Mouse (Mus musculus): ENCODE measurements at regions not wholly inside any gene's neighbourhood (a gene's known extent, or its start where the extent isn't known, plus 50 kb on each side); places are given as distances from the start of the nearest gene placed in this dataset.

DNA sequence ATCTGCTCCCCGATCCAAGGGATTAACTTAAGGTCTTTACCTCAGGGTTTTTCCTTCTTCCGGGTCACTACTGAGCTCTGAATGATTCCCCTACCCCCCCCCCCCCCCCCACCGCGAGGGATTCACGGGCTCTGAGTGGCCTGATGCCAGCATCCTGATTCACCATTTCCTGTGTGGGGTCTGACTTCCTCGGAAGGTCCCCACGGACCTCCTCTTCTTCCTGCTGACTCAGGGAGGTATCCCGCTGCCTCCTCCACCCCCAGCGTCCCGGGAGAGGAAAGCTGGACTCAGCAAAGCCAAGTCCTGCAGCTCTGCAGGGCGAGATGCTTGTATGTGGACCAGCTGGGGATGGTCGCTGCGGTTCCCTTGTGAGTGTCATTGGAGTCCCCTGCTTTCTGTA is 110.5 kb upstream of the Zfp217 start:
- DNase-seq (ENCODE audit: low spot score) = no peak
- Histone ChIP-seq H3K27me3 (ENCODE audit: control insufficient read depth, insufficient read depth, low read length) (no peaks in the 10 kb centered on the region), H3K4me3 (replicated peaks; ENCODE audit: low read length) (no peak overlapping the region), H3K4me1 (ENCODE audit: control insufficient read depth, insufficient read depth, low read length) (no peaks in the 10 kb centered on the region), H3K36me3 (ENCODE audit: control insufficient read depth, insufficient read depth, low read length) (no peaks in the 10 kb centered on the region), H3K4me2 (replicated peaks; ENCODE audit: low read depth, low read length, severe bottlenecking) (no peak overlapping the region), H3K9me3 (ENCODE audit: control insufficient read depth, low read length) (no peaks in the 10 kb centered on the region), H3K27ac (replicated peaks; ENCODE audit: low read depth, low read length) (no peak overlapping the region), H3K9ac (ENCODE audit: low read depth, low read length, severe bottlenecking) (no peak overlapping the region)
- 65% methylated on average over 13 of the region's 13 CpGs for WGBS
- TF ChIP-seq POLR2A (IDR thresholded peaks at IDR 0.05; ENCODE audit: borderline replicate concordance, extremely low read depth, insufficient read depth, insufficient read length) = no peak
- no peak for ATAC-seq (ENCODE audit: low FRiP score, low read depth)

- Histone ChIP-seq H3K9me3 (ENCODE audit: control insufficient read depth, low read length) (no peaks in the 10 kb centered on the region), H3K27me3 (ENCODE audit: control insufficient read depth, insufficient read depth, low read length) (no peaks in the 10 kb centered on the region), H3K9ac (ENCODE audit: low read depth, low read length, severe bottlenecking) (no peak overlapping the region), H3K4me3 (replicated peaks; ENCODE audit: low read length) (no peak overlapping the region), H3K4me2 (replicated peaks; ENCODE audit: low read depth, low read length, severe bottlenecking) (no peak overlapping the region), H3K4me1 (ENCODE audit: control insufficient read depth, insufficient read depth, low read length) (no peaks in the 10 kb centered on the region), H3K36me3 (ENCODE audit: control insufficient read depth, insufficient read depth, low read length) (no peaks in the 10 kb centered on the region), H3K27ac (replicated peaks; ENCODE audit: low read depth, low read length) (no peak overlapping the region)
- TF ChIP-seq POLR2A (IDR thresholded peaks at IDR 0.05; ENCODE audit: borderline replicate concordance, extremely low read depth, insufficient read depth, insufficient read length) = no peak
- ATAC-seq (ENCODE audit: low FRiP score, low read depth) (no peak), DNase-seq (ENCODE audit: low spot score) (no peak)
- WGBS = 85% methylated on average over 5 of the region's 5 CpGs
These were observed 109.8 kb upstream of the Zfp217 start for GRCm38 (mm10) chr2:170257671-170258235.

- H3K36me3 ChIP-seq (ENCODE audit: control insufficient read depth, insufficient read depth, low read length) = no peaks in the 10 kb centered on the region
- no peak for TF ChIP-seq POLR2A (IDR thresholded peaks at IDR 0.05; ENCODE audit: borderline replicate concordance, extremely low read depth, insufficient read depth, insufficient read length)
- no peak overlapping the region for H3K27ac ChIP-seq (replicated peaks; ENCODE audit: low read depth, low read length)
- no peaks in the 10 kb centered on the region for H3K4me1 ChIP-seq (ENCODE audit: control insufficient read depth, insufficient read depth, low read length)
- H3K27me3 ChIP-seq (ENCODE audit: control insufficient read depth, insufficient read depth, low read length) = no peaks in the 10 kb centered on the region
- H3K9me3 ChIP-seq (ENCODE audit: control insufficient read depth, low read length) = no peaks in the 10 kb centered on the region
- ATAC-seq (ENCODE audit: low FRiP score, low read depth) (no peak), DNase-seq (ENCODE audit: low spot score) (no peak)
- H3K4me3 ChIP-seq (replicated peaks; ENCODE audit: low read length) = no peak overlapping the region
- 95% methylated on average over 5 of the region's 5 CpGs for WGBS
- no peak overlapping the region for H3K9ac ChIP-seq (ENCODE audit: low read depth, low read length, severe bottlenecking)
- no peak overlapping the region for H3K4me2 ChIP-seq (replicated peaks; ENCODE audit: low read depth, low read length, severe bottlenecking)
These were observed 108.1 kb upstream of the Zfp217 start for GRCm38 (mm10) chr2:170255997-170256396.

DNA sequence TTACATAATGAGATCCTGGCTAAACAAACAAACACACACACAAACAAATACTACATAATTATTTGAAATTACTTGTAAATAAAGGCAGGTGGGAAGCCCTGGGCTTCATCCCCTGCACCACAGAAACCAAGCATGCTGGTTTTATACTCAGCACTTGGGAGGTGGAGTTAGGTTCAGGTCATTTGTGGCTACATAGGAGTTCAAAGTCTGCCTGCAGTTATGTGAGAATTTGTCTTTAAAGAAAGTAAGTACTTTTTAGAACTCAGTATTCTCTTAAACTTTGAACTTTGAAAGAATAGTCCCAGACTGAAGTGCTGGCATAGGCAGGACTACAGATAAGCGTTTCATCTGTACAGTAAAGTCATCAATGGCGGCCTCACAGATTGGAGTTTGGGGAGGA is 107.6 kb upstream of the Zfp217 start:
- ATAC-seq (ENCODE audit: low FRiP score, low read depth) (no peak), DNase-seq (ENCODE audit: low spot score) (no peak)
- Histone ChIP-seq H3K4me3 (replicated peaks; ENCODE audit: low read length) (no peak overlapping the region), H3K9ac (ENCODE audit: low read depth, low read length, severe bottlenecking) (no peak overlapping the region), H3K27ac (replicated peaks; ENCODE audit: low read depth, low read length) (no peak overlapping the region), H3K9me3 (ENCODE audit: control insufficient read depth, low read length) (no peaks in the 10 kb centered on the region), H3K4me1 (ENCODE audit: control insufficient read depth, insufficient read depth, low read length) (no peaks in the 10 kb centered on the region), H3K27me3 (ENCODE audit: control insufficient read depth, insufficient read depth, low read length) (no peaks in the 10 kb centered on the region), H3K4me2 (replicated peaks; ENCODE audit: low read depth, low read length, severe bottlenecking) (no peak overlapping the region), H3K36me3 (ENCODE audit: control insufficient read depth, insufficient read depth, low read length) (no peaks in the 10 kb centered on the region)
- TF ChIP-seq POLR2A (IDR thresholded peaks at IDR 0.05; ENCODE audit: borderline replicate concordance, extremely low read depth, insufficient read depth, insufficient read length) = no peak
- 93% methylated on average over 2 of the region's 2 CpGs for WGBS

DNA sequence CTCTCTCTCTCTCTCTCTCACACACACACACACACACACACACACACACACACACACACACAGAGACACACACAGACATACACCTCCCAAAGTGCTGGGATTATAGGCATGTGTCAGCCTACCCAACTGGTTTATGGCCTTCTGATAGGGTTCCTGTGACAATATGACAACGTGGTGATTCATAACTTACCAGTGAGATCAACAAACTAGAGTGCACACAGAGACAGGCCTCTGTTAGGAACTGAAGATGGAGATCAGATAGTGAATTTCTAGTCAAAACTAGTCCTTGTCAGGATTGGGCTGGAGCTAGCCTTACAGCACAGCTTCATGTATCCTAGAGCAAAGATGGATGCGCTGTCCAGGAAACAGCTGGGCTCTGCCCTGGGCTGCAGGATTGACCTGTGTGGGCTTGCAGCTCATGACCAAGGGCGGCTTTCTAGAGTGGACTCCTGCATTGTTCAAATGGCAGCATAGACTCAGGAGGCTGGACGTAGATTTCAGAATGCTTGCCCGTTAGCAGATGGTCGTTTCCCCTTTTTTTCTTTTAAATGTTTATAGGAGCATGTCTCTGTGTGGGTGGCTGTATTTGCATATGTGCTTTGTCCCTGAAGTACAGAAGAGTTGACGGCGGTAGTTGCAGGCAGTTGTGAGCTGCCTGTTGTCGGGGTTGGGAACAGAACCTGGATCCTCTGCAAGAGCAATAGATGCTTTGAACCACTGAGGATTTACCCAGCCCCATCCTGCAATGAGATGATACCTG is 106.0 kb upstream of the Zfp217 start:
- Histone ChIP-seq H3K4me1 (ENCODE audit: control insufficient read depth, insufficient read depth, low read length) (no peaks in the 10 kb centered on the region), H3K9me3 (ENCODE audit: control insufficient read depth, low read length) (no peaks in the 10 kb centered on the region), H3K36me3 (ENCODE audit: control insufficient read depth, insufficient read depth, low read length) (no peaks in the 10 kb centered on the region), H3K27me3 (ENCODE audit: control insufficient read depth, insufficient read depth, low read length) (no peaks in the 10 kb centered on the region), H3K9ac (ENCODE audit: low read depth, low read length, severe bottlenecking) (no peak overlapping the region), H3K27ac (replicated peaks; ENCODE audit: low read depth, low read length) (no peak overlapping the region), H3K4me2 (replicated peaks; ENCODE audit: low read depth, low read length, severe bottlenecking) (no peak overlapping the region), H3K4me3 (replicated peaks; ENCODE audit: low read length) (no peak overlapping the region)
- no peak for TF ChIP-seq POLR2A (IDR thresholded peaks at IDR 0.05; ENCODE audit: borderline replicate concordance, extremely low read depth, insufficient read depth, insufficient read length)
- DNase-seq (ENCODE audit: low spot score) (no peak), ATAC-seq (ENCODE audit: low FRiP score, low read depth) (no peak)
- WGBS = 70% methylated on average over 9 of the region's 9 CpGs

All from limb, embryonic 14.5 days (tissue).